Mouse (Mus musculus) MEL (cell line): ENCODE measurements around the gene Asb7. TPM values are rescaled to one million over a fixed set of nuclear protein-coding genes. Genes with fewer than 3 reads are reported as not detected.

ENCODE experiments used
- DNase-seq: peaks from one replicate; pipeline ENCODE4 v3.0.0; 2011; ENCODE audit warnings: low read depth, low spot score
- H3K27ac ChIP-seq: 2 replicates; pipeline ENCODE4 v1.5.1; 2012; ENCODE audit warnings: low read depth, mild to moderate bottlenecking, control low read depth, low read length, moderate library complexity; ENCODE audit not compliant: control insufficient read depth
- H3K27me3 ChIP-seq, 2 experiments: fragments of 150-350 bp in 1 of 2; sonication (generic) in 1 of 2; 2 replicates each; pipeline ENCODE4 v1.6.1; 2012; ENCODE audit warnings: low read length in 2 of 2, mild to moderate bottlenecking in 2 of 2, improper control_type of control experiment in 1 of 2, moderate library complexity in 1 of 2; ENCODE audit not compliant: insufficient read depth in 2 of 2, control insufficient read depth in 1 of 2
- H3K36me3 ChIP-seq, 2 experiments: 2 replicates each; pipeline ENCODE4 v1.6.1; 2012 to 2014; ENCODE audit warnings: low read length in 2 of 2, improper control_type of control experiment in 1 of 2, inconsistent platforms in 1 of 2, mild to moderate bottlenecking in 1 of 2; ENCODE audit not compliant: insufficient read depth in 2 of 2, control insufficient read depth in 1 of 2
- H3K4me1 ChIP-seq, 2 experiments: fragments of 150-350 bp in 1 of 2; sonication (generic) in 1 of 2; 2 replicates each; pipeline ENCODE4 v1.6.1; 2012; ENCODE audit warnings: low read length in 2 of 2, improper control_type of control experiment in 1 of 2, mild to moderate bottlenecking in 1 of 2; ENCODE audit not compliant: insufficient read depth in 2 of 2, control insufficient read depth in 1 of 2
- H3K4me3 ChIP-seq, 2 experiments: fragments of 150-350 bp in 1 of 2; sonication (generic) in 1 of 2; 2 replicates each; pipeline ENCODE4 v1.5.1; 2012; ENCODE audit warnings: low read depth in 2 of 2, low read length in 2 of 2, mild to moderate bottlenecking in 2 of 2, moderate library complexity in 2 of 2, control low read depth in 1 of 2, improper control_type of control experiment in 1 of 2; ENCODE audit not compliant: control insufficient read depth in 1 of 2, insufficient read depth in 1 of 2
- H3K79me2 ChIP-seq: 2 replicates; pipeline ENCODE4 v1.6.1; 2012; ENCODE audit warnings: mild to moderate bottlenecking, low read length, moderate library complexity; ENCODE audit not compliant: control insufficient read depth, poor library complexity, insufficient read depth
- H3K9ac ChIP-seq: 2 replicates; pipeline ENCODE4 v1.6.1; 2012; ENCODE audit warnings: low read depth, mild to moderate bottlenecking, control low read depth, low read length, moderate library complexity; ENCODE audit not compliant: control insufficient read depth, poor library complexity, severe bottlenecking
- H3K9me3 ChIP-seq: fragments of 150-350 bp; sonication (generic); replicated peaks from 2 replicates; pipeline ENCODE4 v1.6.1; 2012; ENCODE audit warnings: mild to moderate bottlenecking, low read length, improper control_type of control experiment, moderate library complexity; ENCODE audit not compliant: insufficient read depth
- BHLHE40 ChIP-seq: IDR thresholded peaks from 2 replicates; pipeline ENCODE4 v1.6.1; 2012; ENCODE audit warnings: low read depth, mild to moderate bottlenecking, inconsistent platforms, low read length, improper control_type of control experiment, borderline replicate concordance
- CHD1 ChIP-seq: IDR thresholded peaks from 2 replicates; pipeline ENCODE4 v1.6.1; 2012; ENCODE audit warnings: low read depth, mild to moderate bottlenecking, inconsistent platforms, low read length, improper control_type of control experiment
- CHD2 ChIP-seq: IDR thresholded peaks from 2 replicates; pipeline ENCODE4 v1.6.1; 2011; ENCODE audit warnings: low read length, improper control_type of control experiment
- CTCF ChIP-seq, 3 experiments: IDR thresholded peaks in 2 of 3; conservative IDR thresholded peaks in 1 of 3; 2 replicates each; pipeline ENCODE4 v1.5.1; 2011 to 2012; ENCODE audit warnings: low read length in 3 of 3, low read depth in 2 of 3, mild to moderate bottlenecking in 2 of 3, improper control_type of control experiment in 1 of 3, inconsistent platforms in 1 of 3, mixed read lengths in 1 of 3, moderate library complexity in 1 of 3; ENCODE audit not compliant: control insufficient read depth in 1 of 3, insufficient read depth in 1 of 3, poor library complexity in 1 of 3, severe bottlenecking in 1 of 3
- E2F4 ChIP-seq: IDR thresholded peaks from 2 replicates; pipeline ENCODE4 v1.6.1; 2011; ENCODE audit warnings: low read depth, low read length, improper control_type of control experiment, borderline replicate concordance
- ETS1 ChIP-seq: IDR thresholded peaks from 2 replicates; pipeline ENCODE4 v1.6.1; 2012; ENCODE audit warnings: low read depth, mild to moderate bottlenecking, inconsistent platforms, low read length, improper control_type of control experiment, moderate library complexity
- GABPA ChIP-seq: IDR thresholded peaks from 2 replicates; pipeline ENCODE4 v1.6.1; 2012; ENCODE audit warnings: low read depth, mild to moderate bottlenecking, inconsistent platforms, low read length, improper control_type of control experiment, moderate library complexity
- MAZ ChIP-seq: IDR thresholded peaks from 2 replicates; pipeline ENCODE4 v1.6.1; 2012; ENCODE audit warnings: low read depth, mild to moderate bottlenecking, inconsistent platforms, low read length, improper control_type of control experiment
- MEF2A ChIP-seq: IDR thresholded peaks from 2 replicates; pipeline ENCODE4 v1.6.1; 2014; ENCODE audit warnings: low read depth, mild to moderate bottlenecking, inconsistent platforms, low read length, improper control_type of control experiment; ENCODE audit not compliant: poor library complexity, insufficient replicate concordance, severe bottlenecking; ENCODE audit errors: extremely low read depth
- MYB ChIP-seq: IDR thresholded peaks from 2 replicates; pipeline ENCODE4 v1.6.1; 2011; ENCODE audit warnings: mild to moderate bottlenecking, low read depth, low read length, improper control_type of control experiment
- MYC ChIP-seq: IDR thresholded peaks from 2 replicates; pipeline ENCODE4 v1.6.1; 2011; ENCODE audit warnings: low read depth, mild to moderate bottlenecking, low read length, improper control_type of control experiment, moderate library complexity
- NELFE ChIP-seq: IDR thresholded peaks from 2 replicates; pipeline ENCODE4 v1.6.1; 2011; ENCODE audit warnings: low read depth, low read length, improper control_type of control experiment
- POLR2A ChIP-seq, 2 experiments: IDR thresholded peaks; 2 replicates each; pipeline ENCODE4 v1.6.1; 2011 to 2012; ENCODE audit warnings: low read length in 2 of 2, mild to moderate bottlenecking in 2 of 2, control low read depth in 1 of 2, improper control_type of control experiment in 1 of 2, low read depth in 1 of 2, moderate library complexity in 1 of 2; ENCODE audit not compliant: control insufficient read depth in 1 of 2, insufficient read depth in 1 of 2, poor library complexity in 1 of 2
- RAD21 ChIP-seq: IDR thresholded peaks from 2 replicates; pipeline ENCODE4 v1.6.1; 2011; ENCODE audit warnings: mild to moderate bottlenecking, low read depth, low read length, improper control_type of control experiment
- RCOR1 ChIP-seq: IDR thresholded peaks from 2 replicates; pipeline ENCODE4 v1.6.1; 2012; ENCODE audit warnings: low read depth, mild to moderate bottlenecking, inconsistent platforms, low read length, improper control_type of control experiment
- SIN3A ChIP-seq: IDR thresholded peaks from 2 replicates; pipeline ENCODE4 v1.6.1; 2012; ENCODE audit warnings: low read length, improper control_type of control experiment, inconsistent platforms
- TCF12 ChIP-seq: IDR thresholded peaks from 2 replicates; pipeline ENCODE4 v1.6.1; 2014; ENCODE audit warnings: low read depth, mild to moderate bottlenecking, inconsistent platforms, low read length, improper control_type of control experiment, moderate library complexity
- USF1 ChIP-seq: IDR thresholded peaks from 2 replicates; pipeline ENCODE4 v1.6.1; 2014; ENCODE audit warnings: low read depth, mild to moderate bottlenecking, inconsistent platforms, low read length, improper control_type of control experiment, moderate library complexity
- ZKSCAN1 ChIP-seq: IDR thresholded peaks from 2 replicates; pipeline ENCODE4 v1.6.1; 2012; ENCODE audit warnings: low read depth, mild to moderate bottlenecking, inconsistent platforms, low read length, improper control_type of control experiment, moderate library complexity
- ZMIZ1 ChIP-seq: IDR thresholded peaks from 2 replicates; pipeline ENCODE4 v1.6.1; 2012; ENCODE audit warnings: low read depth, mild to moderate bottlenecking, inconsistent platforms, low read length, improper control_type of control experiment, moderate library complexity
- ZNF384 ChIP-seq: IDR thresholded peaks from 2 replicates; pipeline ENCODE4 v1.6.1; 2012; ENCODE audit warnings: low read depth, mild to moderate bottlenecking, inconsistent platforms, low read length, improper control_type of control experiment
- polyA plus RNA-seq, 2 experiments: library from polyadenylated mRNA; stranded (reverse) in 1 of 2; unstranded in 1 of 2; fragments of >175 nt in 1 of 2; fragments of >200 nt in 1 of 2; gene quantifications; 2 replicates each; pipeline versions ENCODE4 v1.2.1 to v1.2.4; 2012; ENCODE audit warnings: low replicate concordance in 2 of 2, low read depth in 1 of 2; ENCODE audit not compliant: insufficient read length in 2 of 2, insufficient read depth in 1 of 2, missing spikeins in 1 of 2
- total RNA-seq: library from RNA; depleted of rRNA; stranded (reverse); fragments of 300-350 nt; gene quantifications from 2 replicates; pipeline ENCODE4 v1.2.3, GENCODE M21; 2012; rRNA removed

Gene Asb7
- total RNA-seq (6.8 and 7.1 TPM in 2 replicates), polyA plus RNA-seq (10 to 100 TPM in 1 of 2 experiments, not detected in 1; 12.5 TPM)

DNA sequence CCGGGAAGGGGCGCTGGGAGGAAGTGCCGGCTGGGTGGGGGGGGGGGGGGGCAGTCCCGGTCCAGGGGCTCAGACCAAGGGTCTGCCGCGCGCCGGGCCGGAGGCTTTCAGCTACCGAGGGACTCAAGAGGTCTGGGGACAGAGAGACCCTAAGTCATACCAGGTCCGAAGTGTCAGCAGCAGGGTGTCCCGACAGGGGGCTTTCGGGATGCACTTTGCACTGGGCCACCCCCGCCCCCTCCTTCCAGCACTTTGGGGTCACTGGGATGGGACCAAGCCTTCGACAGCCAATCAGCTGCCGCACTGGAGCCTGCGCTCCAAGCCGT lies at the start of gene Asb7:
TSS of gene Asb7 (minus strand) at position 303 of the 326 bp plus-strand sequence.
- H3K27me3 ChIP-seq = no peaks in the 10 kb centered on the region
- H3K4me3 ChIP-seq = peak within 1 kb of the TSS; percentile 92 to 93
- H3K79me2 ChIP-seq = peaks cover 8% of the 10 kb centered on the region
- no peaks in the 10 kb centered on the region for H3K9me3 ChIP-seq
- peak within 1 kb of the TSS; percentile 42 for H3K27ac ChIP-seq
- peak within 1 kb of the TSS; percentile 81 for H3K9ac ChIP-seq
- peaks cover 0 to 9% of the 10 kb centered on the region in 2 experiments; a peak in 2 of 4 replicates for H3K36me3 ChIP-seq
- peak in 1 of 2 experiments; percentile 43; a peak in 2 of 4 replicates for TF ChIP-seq POLR2A (IDR thresholded peaks at IDR 0.05; ENCODE audit: control insufficient read depth in 1 of 2, insufficient read depth in 1 of 2, low read depth in 1 of 2, low read length in 2 of 2, poor library complexity in 1 of 2)
- TF ChIP-seq MYB = 0 out of 2 replicates have a peak, but pooled peaks have one; percentile 14
- no peak for TF ChIP-seq RCOR1
- no peak for TF ChIP-seq ETS1
- TF ChIP-seq TCF12 = 0 out of 2 replicates have a peak, but pooled peaks have one; percentile 11
- TF ChIP-seq, all 39 proteins: peak for 3
- no peak for DNase-seq
- H3K4me1 ChIP-seq = peaks cover 2 to 7% of the 10 kb centered on the region in 2 experiments; a peak in 3 of 4 replicates

DNA sequence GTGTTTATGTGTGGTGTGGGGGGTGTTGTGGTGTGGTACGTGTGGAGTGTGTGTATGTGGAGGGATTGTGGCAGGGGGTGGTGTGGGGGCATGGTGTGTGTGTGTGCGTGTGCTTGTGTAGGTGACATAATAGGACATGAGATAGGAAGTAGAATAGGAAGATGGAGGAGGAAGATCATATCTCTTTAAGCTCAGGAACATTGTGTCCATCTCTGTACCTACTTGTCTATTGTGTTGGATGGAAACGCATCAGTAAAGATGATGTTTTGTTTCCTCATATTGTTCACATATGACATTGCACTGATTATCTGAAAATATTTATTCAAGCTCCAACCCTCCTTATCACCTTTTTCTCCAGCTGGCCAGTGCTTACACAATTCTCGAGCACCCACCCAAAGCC lies 48.0 kb upstream of the Asb7 start:
- no peak overlapping the region for H3K27ac ChIP-seq
- no peaks in the 10 kb centered on the region for H3K4me1 ChIP-seq
- no peak for DNase-seq
- H3K9ac ChIP-seq = no peak overlapping the region
- H3K27me3 ChIP-seq = no peaks in the 10 kb centered on the region
- H3K36me3 ChIP-seq = no peaks in the 10 kb centered on the region
- no peak overlapping the region for H3K4me3 ChIP-seq
- H3K9me3 ChIP-seq = no peaks in the 10 kb centered on the region
- no peak for TF ChIP-seq RAD21
- no peak for TF ChIP-seq NELFE
- TF ChIP-seq GABPA = no peak
- no peaks in the 10 kb centered on the region for H3K79me2 ChIP-seq

DNA sequence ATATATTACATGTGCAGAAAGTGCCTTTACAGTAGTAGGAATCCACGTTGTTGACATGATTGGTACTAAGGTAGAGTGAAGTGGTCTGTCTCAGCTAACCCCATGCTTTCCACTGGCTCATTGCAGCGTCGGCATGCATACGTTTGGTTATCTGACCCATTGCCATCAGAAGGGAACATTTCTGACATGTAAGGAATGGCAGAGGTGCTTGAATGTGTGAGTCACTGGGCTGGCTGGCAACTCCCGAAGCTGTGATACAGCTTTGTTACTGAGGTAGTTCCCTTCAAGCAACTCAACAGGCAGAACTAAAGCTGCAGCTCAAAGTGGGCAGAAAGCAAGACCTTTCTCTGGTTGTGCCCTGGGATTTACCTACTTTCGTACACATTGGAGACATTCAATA lies 45.6 kb upstream of the Asb7 start:
- H3K4me1 ChIP-seq = no peaks in the 10 kb centered on the region
- H3K27me3 ChIP-seq = no peaks in the 10 kb centered on the region

More for the DNA sequence above, 45.6 kb upstream of the Asb7 start:
- Histone ChIP-seq H3K9ac (no peak overlapping the region), H3K4me3 (no peak overlapping the region), H3K36me3 (no peaks in the 10 kb centered on the region), H3K79me2 (no peaks in the 10 kb centered on the region), H3K27ac (no peak overlapping the region), H3K9me3 (no peaks in the 10 kb centered on the region)
- TF ChIP-seq MYB (no peak), CTCF (IDR thresholded peaks at IDR 0.05 in 2 of 3, conservative IDR thresholded peaks at IDR 0.05 in 1 of 3; ENCODE audit: control insufficient read depth in 1 of 3, insufficient read depth in 1 of 3, low read depth in 2 of 3, low read length in 3 of 3, poor library complexity in 1 of 3, severe bottlenecking in 1 of 3) (no peak), MAZ (no peak), USF1 (no peak), MYC (no peak), ZNF384 (no peak), ZKSCAN1 (no peak), NELFE (no peak), CHD1 (no peak), ZMIZ1 (no peak), CHD2 (no peak), MEF2A (no peak), E2F4 (no peak), SIN3A (no peak), BHLHE40 (no peak)
- no peak for DNase-seq
